Mouse (Mus musculus) CH12.LX (cell line): ENCODE results near the gene Cck.
A peak's percentile ranks its signal among the peaks of the same experiment; 100 is the strongest.

ENCODE experiments used
- CHD2 ChIP-seq: IDR thresholded peaks from 2 replicates; pipeline ENCODE4 v1.6.1; 2011; ENCODE audit warnings: low read length, improper control_type of control experiment
- CTCF ChIP-seq, 2 experiments: IDR thresholded peaks in 1 of 2; conservative IDR thresholded peaks in 1 of 2; 2 replicates each; pipeline ENCODE4 v1.5.1; 2011 to 2012; ENCODE audit warnings: low read depth in 2 of 2, low read length in 2 of 2, improper control_type of control experiment in 1 of 2, inconsistent platforms in 1 of 2, mild to moderate bottlenecking in 1 of 2, moderate library complexity in 1 of 2
- ELF1 ChIP-seq: IDR thresholded peaks from 2 replicates; pipeline ENCODE4 v1.6.1; 2014; ENCODE audit warnings: low read depth, mild to moderate bottlenecking, inconsistent platforms, low read length, improper control_type of control experiment
- ETS1 ChIP-seq: conservative IDR thresholded peaks from 2 replicates; pipeline ENCODE4 v1.6.1; 2012; ENCODE audit warnings: low read depth, mild to moderate bottlenecking, inconsistent platforms, low read length, improper control_type of control experiment, moderate library complexity
- MAFK ChIP-seq: IDR thresholded peaks from 2 replicates; pipeline ENCODE4 v1.6.1; 2011; ENCODE audit warnings: low read length, improper control_type of control experiment; ENCODE audit not compliant: insufficient replicate concordance
- MYC ChIP-seq: IDR thresholded peaks from 2 replicates; pipeline ENCODE4 v1.6.1; 2011; ENCODE audit warnings: low read depth, mild to moderate bottlenecking, improper control_type of control experiment, low read length
- POLR2A ChIP-seq: IDR thresholded peaks from 2 replicates; pipeline ENCODE4 v1.6.1; 2011; ENCODE audit warnings: low read depth, mild to moderate bottlenecking, improper control_type of control experiment, low read length
- SIN3A ChIP-seq: IDR thresholded peaks from 2 replicates; pipeline ENCODE4 v1.6.1; 2012; ENCODE audit warnings: low read length, improper control_type of control experiment, inconsistent platforms
- SMC3 ChIP-seq: IDR thresholded peaks from 2 replicates; pipeline ENCODE4 v1.6.1; 2011; ENCODE audit warnings: low read depth, low read length, improper control_type of control experiment
- TCF12 ChIP-seq: IDR thresholded peaks from 2 replicates; pipeline ENCODE4 v1.6.1; 2014; ENCODE audit warnings: low read depth, mild to moderate bottlenecking, inconsistent platforms, low read length, improper control_type of control experiment

DNA sequence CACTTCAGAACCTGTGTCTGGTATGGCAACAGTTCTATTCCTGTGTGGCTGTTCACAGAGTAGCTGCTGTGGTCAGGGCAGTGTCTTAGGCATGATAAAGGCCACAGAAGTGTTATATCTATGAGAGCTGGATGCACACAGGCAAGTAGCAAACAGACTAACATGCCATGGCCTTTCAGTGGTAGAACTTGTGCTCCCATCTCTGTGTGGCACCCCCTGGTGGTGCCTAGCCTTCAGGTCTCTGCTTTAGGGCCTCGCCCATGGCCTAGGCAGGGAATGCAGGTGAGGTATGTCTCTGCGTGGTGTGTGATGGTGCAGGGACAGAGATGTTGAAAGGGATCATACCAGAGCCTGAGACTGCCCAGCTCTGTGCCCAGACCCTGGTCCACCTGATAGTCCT is 50.1 kb downstream of the Cck start:
- TF ChIP-seq SIN3A: no peak
- no peak for TF ChIP-seq POLR2A
- no peak for TF ChIP-seq CHD2
- peak in 1 of 2 experiments; percentile 53; a peak in 2 of 4 replicates for TF ChIP-seq CTCF (conservative IDR thresholded peaks at IDR 0.05 in 1 of 2, IDR thresholded peaks at IDR 0.05 in 1 of 2; ENCODE audit: low read depth in 2 of 2, low read length in 2 of 2)
- TF ChIP-seq TCF12: no peak
- TF ChIP-seq SMC3: peak; percentile 50
- no peak for TF ChIP-seq ELF1
- TF ChIP-seq MAFK: no peak
- no peak for TF ChIP-seq ETS1
- no peak for TF ChIP-seq MYC
